Mouse (Mus musculus) hindbrain, embryonic 15.5 days (tissue): ENCODE results near the gene Rrnad1. TPM values are rescaled to one million over a fixed set of nuclear protein-coding genes. Genes with fewer than 3 reads are reported as not detected.

Experiments used
- ATAC-seq: fragments of 200-750 bp; cut with Nextera tagmentation; 2 replicates; pipeline ENCODE4 v1.8.0; 2017; ENCODE audit warnings: low read depth, moderate number of reproducible peaks, moderate TSS enrichment; ENCODE audit not compliant: low FRiP score
- H3K27ac ChIP-seq: fragments of 300-500 bp; sonication (generic); replicated peaks from 2 replicates; pipeline ENCODE4 v1.5.1; 2015; ENCODE audit warnings: mild to moderate bottlenecking, inconsistent platforms
- H3K27me3 ChIP-seq: fragments of 300-500 bp; sonication (generic); 2 replicates; pipeline ENCODE4 v1.6.1; 2015; ENCODE audit warnings: control low read depth, inconsistent platforms
- H3K36me3 ChIP-seq: fragments of 300-500 bp; sonication (generic); 2 replicates; pipeline ENCODE4 v1.6.1; 2015; ENCODE audit warnings: control low read depth, inconsistent platforms
- H3K4me1 ChIP-seq: fragments of 300-500 bp; sonication (generic); replicated peaks from 2 replicates; pipeline ENCODE4 v1.6.1; 2015; ENCODE audit warnings: control low read depth, inconsistent platforms
- H3K4me2 ChIP-seq: fragments of 300-500 bp; sonication (generic); 2 replicates; pipeline ENCODE4 v1.6.1; 2015; ENCODE audit warnings: moderate library complexity, mild to moderate bottlenecking, inconsistent platforms
- H3K4me3 ChIP-seq: fragments of 300-500 bp; sonication (generic); 2 replicates; pipeline ENCODE4 v1.5.1; 2015; ENCODE audit warnings: mild to moderate bottlenecking, inconsistent platforms
- H3K9ac ChIP-seq: fragments of 300-500 bp; sonication (generic); 2 replicates; pipeline ENCODE4 v1.6.1; 2015; ENCODE audit warnings: inconsistent platforms
- H3K9me3 ChIP-seq: fragments of 300-500 bp; sonication (generic); 2 replicates; pipeline ENCODE4 v1.6.1; 2016; ENCODE audit warnings: control low read depth, inconsistent platforms
- WGBS: fragments of 180-500 bp; shearing (Covaris S2); methylation state at CpG from one replicate; pipeline ENCODE4 v1.1.7; 2015; 5-methylcytosine and 5-hydroxymethylcytosine counted together
- polyA plus RNA-seq: library from polyadenylated mRNA; unstranded; fragments of >200 nt; fragmentation: Nextera tagmentation; extraction: Ambion mirVana; gene quantifications from 2 replicates; pipeline ENCODE4 v1.2.1, GENCODE M21; 2015

The Rrnad1 gene
- polyA plus RNA-seq, 1 experiment from 2014 or later: 20.3 TPM

GRCm38 (mm10) chr3:87960586-87961191, 30.2 kb upstream of the Rrnad1 start:
- Histone ChIP-seq H3K27ac (peak overlapping the region; percentile 86), H3K4me1 (peaks cover 11% of the 10 kb centered on the region), H3K9ac (peak overlapping the region; percentile 62), H3K4me3 (peak overlapping the region; percentile 46), H3K36me3 (no peaks in the 10 kb centered on the region), H3K4me2 (peak overlapping the region; percentile 86), H3K9me3 (no peaks in the 10 kb centered on the region), H3K27me3 (no peaks in the 10 kb centered on the region)
- 1% methylated on average over 27 of the region's 27 CpGs for WGBS
- ATAC-seq: peak; percentile 97

GRCm38 (mm10) chr3:87960191-87960585, 29.7 kb upstream of the Rrnad1 start:
- H3K27me3 ChIP-seq: no peaks in the 10 kb centered on the region
- no peaks in the 10 kb centered on the region for H3K9me3 ChIP-seq
- H3K9ac ChIP-seq: peak overlapping the region; percentile 62; the same call in 1 of the 2 replicates
- H3K4me1 ChIP-seq: peaks cover 11% of the 10 kb centered on the region
- peak overlapping the region; percentile 86 for H3K4me2 ChIP-seq
- no peaks in the 10 kb centered on the region for H3K36me3 ChIP-seq
- no peak for ATAC-seq
- H3K27ac ChIP-seq: peak overlapping the region; percentile 86
- 3% methylated on average over 10 of the region's 10 CpGs for WGBS
- peak overlapping the region; percentile 46 for H3K4me3 ChIP-seq

- Histone ChIP-seq H3K27ac (no peak overlapping the region), H3K9ac (no peak overlapping the region), H3K9me3 (no peaks in the 10 kb centered on the region), H3K36me3 (no peaks in the 10 kb centered on the region), H3K4me2 (no peak overlapping the region), H3K4me1 (peaks cover 11% of the 10 kb centered on the region), H3K4me3 (no peak overlapping the region), H3K27me3 (no peaks in the 10 kb centered on the region)
- WGBS: 32% methylated on average over 7 of the region's 7 CpGs
- no peak for ATAC-seq
These were observed 28.9 kb upstream of the Rrnad1 start for GRCm38 (mm10) chr3:87959371-87959770.

- no peaks in the 10 kb centered on the region for H3K36me3 ChIP-seq
- ATAC-seq: no peak
- no peak overlapping the region for H3K9ac ChIP-seq
- H3K4me2 ChIP-seq: no peak overlapping the region
- H3K9me3 ChIP-seq: no peaks in the 10 kb centered on the region
- 24% methylated on average over 1 of the region's 1 CpGs for WGBS
- H3K27ac ChIP-seq: no peak overlapping the region
- H3K4me1 ChIP-seq: peaks cover 11% of the 10 kb centered on the region
- no peaks in the 10 kb centered on the region for H3K27me3 ChIP-seq
- no peak overlapping the region for H3K4me3 ChIP-seq
These were observed 28.4 kb upstream of the Rrnad1 start for GRCm38 (mm10) chr3:87958967-87959366.

DNA sequence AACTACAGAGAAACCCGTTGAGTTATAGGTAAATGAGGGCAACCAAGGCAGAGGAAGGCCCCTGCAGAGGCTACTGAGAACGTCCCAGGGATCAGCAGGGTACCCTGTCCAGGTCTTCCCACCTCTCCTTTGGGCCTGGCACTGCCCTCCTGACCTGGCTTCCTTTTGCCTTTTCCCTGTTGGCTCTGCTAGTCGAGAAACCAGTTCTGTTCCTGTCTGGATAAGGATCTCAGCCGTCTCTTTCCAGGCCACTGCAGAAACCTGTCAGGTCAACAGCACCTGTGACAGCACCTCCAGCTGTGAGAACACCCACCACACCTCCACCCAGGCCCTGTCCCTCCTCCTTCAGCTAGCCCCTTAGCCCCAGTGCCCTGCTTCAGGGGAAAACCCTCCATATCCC, 28.0 kb upstream of the Rrnad1 start:
- Histone ChIP-seq H3K9me3 (no peaks in the 10 kb centered on the region), H3K27ac (no peak overlapping the region), H3K9ac (no peak overlapping the region), H3K4me1 (peaks cover 11% of the 10 kb centered on the region), H3K27me3 (no peaks in the 10 kb centered on the region), H3K36me3 (no peaks in the 10 kb centered on the region), H3K4me2 (no peak overlapping the region), H3K4me3 (no peak overlapping the region)
- WGBS: 20% methylated on average over 4 of the region's 4 CpGs
- ATAC-seq: no peak

- no peak for ATAC-seq
- peaks cover 12% of the 10 kb centered on the region for H3K4me1 ChIP-seq
- WGBS: 5% methylated on average over 1 of the region's 1 CpGs
- H3K27ac ChIP-seq: no peak overlapping the region
- H3K9ac ChIP-seq: no peak overlapping the region
- H3K36me3 ChIP-seq: no peaks in the 10 kb centered on the region
- H3K27me3 ChIP-seq: no peaks in the 10 kb centered on the region
- H3K4me2 ChIP-seq: no peak overlapping the region
- no peaks in the 10 kb centered on the region for H3K9me3 ChIP-seq
- H3K4me3 ChIP-seq: no peak overlapping the region
These were observed 27.5 kb upstream of the Rrnad1 start for GRCm38 (mm10) chr3:87958056-87958455.

- peak; percentile 53; the same call in 1 of the 2 replicates for ATAC-seq
- H3K9me3 ChIP-seq: no peaks in the 10 kb centered on the region
- H3K4me2 ChIP-seq: peak overlapping the region; percentile 47
- 3% methylated on average over 5 of the region's 5 CpGs for WGBS
- peaks cover 41% of the 10 kb centered on the region for H3K4me1 ChIP-seq
- H3K4me3 ChIP-seq: peak overlapping the region; percentile 13
- H3K9ac ChIP-seq: 0 out of 2 replicates have a peak overlapping the region, but pooled peaks have one; percentile 5
- H3K27me3 ChIP-seq: 0 out of 2 replicates have a peak, but pooled peaks cover 2% of the 10 kb centered on the region
- H3K27ac ChIP-seq: peak overlapping the region; percentile 30; the same call in 1 of the 2 replicates
- H3K36me3 ChIP-seq: no peaks in the 10 kb centered on the region
These were observed 21.9 kb upstream of the Rrnad1 start for GRCm38 (mm10) chr3:87952440-87952839.

- peak overlapping the region; percentile 47 for H3K4me2 ChIP-seq
- H3K36me3 ChIP-seq: no peaks in the 10 kb centered on the region
- H3K4me1 ChIP-seq: peaks cover 46% of the 10 kb centered on the region
- no peaks in the 10 kb centered on the region for H3K9me3 ChIP-seq
- H3K9ac ChIP-seq: 0 out of 2 replicates have a peak overlapping the region, but pooled peaks have one; percentile 5
- H3K4me3 ChIP-seq: peak overlapping the region; percentile 13
- H3K27me3 ChIP-seq: 0 out of 2 replicates have a peak, but pooled peaks cover 2% of the 10 kb centered on the region
- no peak; the same call in 1 of the 2 replicates for ATAC-seq
- 0 out of 2 replicates have a peak overlapping the region, but pooled peaks have one; percentile 30 for H3K27ac ChIP-seq
- WGBS: 12% methylated on average over 12 of the region's 12 CpGs
These were observed 21.4 kb upstream of the Rrnad1 start for GRCm38 (mm10) chr3:87951946-87952345.

DNA sequence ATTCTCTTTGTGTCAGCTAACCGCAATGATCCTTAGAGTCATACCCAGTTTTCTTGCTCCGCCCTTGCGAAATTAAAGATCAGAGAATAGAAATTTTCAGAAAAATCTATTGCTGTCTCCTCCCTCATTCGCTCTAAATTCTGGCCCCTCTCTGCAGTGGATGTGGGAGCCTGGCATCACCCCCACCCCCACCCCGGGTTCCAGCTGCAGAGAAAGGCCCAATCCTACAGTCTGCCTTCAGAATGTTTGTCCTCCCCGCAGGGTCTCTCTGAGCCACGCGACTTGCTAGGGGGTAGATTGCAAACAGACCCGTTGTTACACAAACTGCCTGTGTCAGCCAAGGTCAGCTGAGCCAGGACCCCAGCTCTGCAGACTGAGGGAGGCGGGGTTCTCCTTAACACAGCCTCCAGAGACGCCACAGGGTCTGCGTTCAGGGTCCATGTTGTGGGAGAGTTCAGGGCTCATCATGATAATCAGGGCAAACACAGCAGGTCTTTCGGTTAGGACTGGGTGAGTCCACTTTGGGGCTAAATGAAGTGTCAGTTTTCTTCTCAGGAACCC, 19.5 kb upstream of the Rrnad1 start:
- H3K27ac ChIP-seq: no peak overlapping the region
- H3K36me3 ChIP-seq: no peaks in the 10 kb centered on the region
- 10% methylated on average over 13 of the region's 13 CpGs for WGBS
- ATAC-seq: no peak
- H3K4me3 ChIP-seq: no peak overlapping the region
- peak overlapping the region; percentile 19; the same call in 1 of the 2 replicates for H3K4me2 ChIP-seq
- peaks cover 60% of the 10 kb centered on the region for H3K4me1 ChIP-seq
- 0 out of 2 replicates have a peak, but pooled peaks cover 2% of the 10 kb centered on the region for H3K27me3 ChIP-seq
- H3K9ac ChIP-seq: no peak overlapping the region
- no peaks in the 10 kb centered on the region for H3K9me3 ChIP-seq

DNA sequence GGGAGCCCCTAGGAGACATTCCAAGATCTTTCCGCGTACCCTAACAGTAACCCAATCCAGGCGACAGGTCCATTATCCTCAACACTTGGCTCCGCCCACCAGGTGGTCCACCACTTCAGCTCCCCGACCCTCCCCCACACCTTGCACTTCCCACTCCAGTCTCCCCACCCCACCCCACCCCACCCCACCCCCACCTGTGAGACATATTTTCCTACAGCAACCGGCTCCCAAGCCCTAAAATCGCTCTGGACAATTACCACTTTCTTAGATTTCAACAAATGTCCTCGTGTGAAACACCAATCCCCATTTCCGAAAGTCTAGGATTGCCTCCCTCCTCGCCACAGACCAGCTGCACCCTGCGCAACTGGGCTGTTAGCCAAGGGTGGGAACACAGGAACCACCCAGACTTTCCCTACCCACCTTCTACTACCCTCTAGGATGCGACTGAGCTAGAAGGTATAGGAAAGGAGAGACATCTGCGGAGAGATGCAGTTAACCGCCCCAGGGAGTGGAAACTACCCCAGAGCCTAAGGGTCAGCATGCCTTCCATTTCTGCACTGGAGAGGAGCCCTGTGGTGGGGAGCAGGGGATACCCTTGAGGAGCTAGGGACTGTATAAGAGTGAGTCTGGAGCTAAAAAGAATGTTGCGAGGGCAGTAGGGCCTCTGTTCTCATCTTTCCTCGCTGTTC, 18.9 kb upstream of the Rrnad1 start:
- Histone ChIP-seq H3K4me1 (peaks cover 60% of the 10 kb centered on the region), H3K4me3 (peak overlapping the region; percentile 26), H3K9ac (no peak overlapping the region), H3K9me3 (no peaks in the 10 kb centered on the region), H3K36me3 (no peaks in the 10 kb centered on the region), H3K27ac (no peak overlapping the region; the same call in 1 of the 2 replicates), H3K4me2 (peak overlapping the region; percentile 59), H3K27me3 (0 out of 2 replicates have a peak, but pooled peaks cover 2% of the 10 kb centered on the region)
- 12% methylated on average over 16 of the region's 16 CpGs for WGBS
- no peak for ATAC-seq

- no peak for ATAC-seq
- Histone ChIP-seq H3K36me3 (no peaks in the 10 kb centered on the region), H3K27ac (no peak within 1 kb of the TSS; the same call in 1 of the 2 replicates), H3K4me1 (peaks cover 60% of the 10 kb centered on the region), H3K4me2 (peak within 1 kb of the TSS; percentile 59), H3K27me3 (0 out of 2 replicates have a peak, but pooled peaks cover 2% of the 10 kb centered on the region), H3K4me3 (peak within 1 kb of the TSS; percentile 26), H3K9me3 (no peaks in the 10 kb centered on the region), H3K9ac (peak within 1 kb of the TSS; percentile 26; the same call in 1 of the 2 replicates)
- WGBS: 3% methylated on average over 35 of the region's 35 CpGs
These were observed 18.1 kb upstream of the Rrnad1 start, which contains the start of gene Crabp2 for GRCm38 (mm10) chr3:87948378-87949265. Gene Crabp2 (plus strand): TSS chr3:87948666.
